In the genomic region with DNA sequence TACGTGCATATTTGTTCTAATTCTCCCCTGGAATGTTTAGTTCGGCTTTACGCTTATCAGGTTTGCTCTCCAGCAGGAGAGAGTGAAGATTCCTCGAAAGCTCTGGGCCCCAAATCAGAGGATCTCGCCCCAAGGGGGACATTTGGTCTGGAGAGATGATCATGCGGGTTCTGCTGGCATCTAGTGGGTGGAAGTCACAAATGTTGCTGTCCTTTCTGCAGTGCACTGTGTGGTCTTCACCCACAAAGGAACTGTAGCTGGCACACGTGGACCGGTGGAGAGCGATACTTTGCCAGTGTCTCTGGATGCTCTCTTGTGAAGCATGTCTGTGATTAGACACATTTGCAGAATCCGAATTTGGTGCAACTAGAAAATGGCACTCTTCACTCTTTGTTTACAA, we compare ENCODE assay signal across 9 mouse cellular contexts.
DNase-seq lines count a peak whose midpoint lies in the region; ATAC-seq and TF ChIP-seq lines count a peak whose summit lies in the region.
"Had no signal": no experiment of that assay in that cellular context is flagged by ENCODE, and none has a peak within 500 bp of the region (broad histone marks: within the 10 kb centered on the region; RNA-seq: fewer than 3 reads in every experiment).

No protein-coding gene starts in this region.

- no peak for DNase-seq in cerebellum, adult 2 months
- DNase-seq in cerebellum, adult 9-11 months: no peak
- DNase-seq in midbrain, embryonic 11.5 days (ENCODE audit: low spot score, missing footprints): no peak
- DNase-seq in midbrain, embryonic 10.5 days (ENCODE audit: low spot score): no peak
- no peak for DNase-seq in stomach, postnatal 0 days (ENCODE audit: low spot score)

- H3K9ac ChIP-seq in hindbrain, embryonic 13.5 days: no peak overlapping the region
- no peak overlapping the region for H3K9ac ChIP-seq in hindbrain, embryonic 12.5 days
- H3K9ac ChIP-seq in midbrain, embryonic 11.5 days (ENCODE audit: low read length): no peak overlapping the region
- H3K9ac ChIP-seq in stomach, postnatal 0 days (ENCODE audit: low read length): no peak overlapping the region
- H3K9ac ChIP-seq: midbrain, embryonic 12.5 days had no signal

- no peaks in the 10 kb centered on the region for H3K36me3 ChIP-seq in hindbrain, embryonic 13.5 days
- no peaks in the 10 kb centered on the region for H3K36me3 ChIP-seq in hindbrain, embryonic 12.5 days
- no peaks in the 10 kb centered on the region for H3K36me3 ChIP-seq in midbrain, embryonic 11.5 days (ENCODE audit: control insufficient read depth, insufficient read depth, low read length)
- H3K36me3 ChIP-seq in midbrain, embryonic 10.5 days: no peaks in the 10 kb centered on the region
- no peaks in the 10 kb centered on the region for H3K36me3 ChIP-seq in stomach, postnatal 0 days (ENCODE audit: control insufficient read depth, insufficient read depth, low read length)
- H3K36me3 ChIP-seq: midbrain, embryonic 12.5 days had no signal

- TF ChIP-seq EP300 in stomach, postnatal 0 days (optimal IDR thresholded peaks at IDR 0.05): no peak

- no peak overlapping the region for H3K27ac ChIP-seq in cerebellum, adult 2 months (ENCODE audit: insufficient read depth, low read length)
- H3K27ac ChIP-seq in hindbrain, embryonic 13.5 days: no peak overlapping the region
- no peak overlapping the region for H3K27ac ChIP-seq in hindbrain, embryonic 12.5 days
- H3K27ac ChIP-seq in midbrain, embryonic 11.5 days (ENCODE audit: low read depth, low read length): no peak overlapping the region
- no peak overlapping the region for H3K27ac ChIP-seq in midbrain, embryonic 10.5 days (replicated peaks)
- no peak overlapping the region for H3K27ac ChIP-seq in stomach, postnatal 0 days (replicated peaks)
- H3K27ac ChIP-seq: midbrain, embryonic 12.5 days had no signal

- WGBS in cerebellum, adult 2 months: 32% methylated on average over 10 of the region's 10 CpGs
- WGBS in hindbrain, embryonic 13.5 days: 76% methylated on average over 10 of the region's 10 CpGs
- 83% methylated on average over 10 of the region's 10 CpGs for WGBS in hindbrain, embryonic 12.5 days
- 84% methylated on average over 10 of the region's 10 CpGs for WGBS in midbrain, embryonic 11.5 days
- WGBS in midbrain, embryonic 10.5 days: 88% methylated on average over 10 of the region's 10 CpGs
- 71% methylated on average over 10 of the region's 10 CpGs for WGBS in stomach, postnatal 0 days

- no peak overlapping the region for H3K4me3 ChIP-seq in cerebellum, adult 2 months (replicated peaks; ENCODE audit: insufficient read depth, low read depth, low read length)
- no peak overlapping the region for H3K4me3 ChIP-seq in hindbrain, embryonic 13.5 days
- H3K4me3 ChIP-seq in hindbrain, embryonic 12.5 days: no peak overlapping the region
- no peak overlapping the region for H3K4me3 ChIP-seq in midbrain, embryonic 11.5 days (ENCODE audit: low read depth, low read length)
- no peak overlapping the region for H3K4me3 ChIP-seq in midbrain, embryonic 10.5 days
- H3K4me3 ChIP-seq in stomach, postnatal 0 days (ENCODE audit: low read depth, low read length): no peak overlapping the region
- H3K4me3 ChIP-seq: midbrain, embryonic 12.5 days had no signal

- H3K4me2 ChIP-seq in hindbrain, embryonic 13.5 days: peak overlapping the region; percentile 22; the same call in 1 of the 2 replicates
- H3K4me2 ChIP-seq in hindbrain, embryonic 12.5 days (replicated peaks): no peak overlapping the region
- H3K4me2 ChIP-seq in midbrain, embryonic 11.5 days: no peak overlapping the region
- no peak overlapping the region for H3K4me2 ChIP-seq in stomach, postnatal 0 days (replicated peaks; ENCODE audit: low read depth)
- H3K4me2 ChIP-seq: midbrain, embryonic 12.5 days had no signal

- no peaks in the 10 kb centered on the region for H3K9me3 ChIP-seq in hindbrain, embryonic 13.5 days
- no peaks in the 10 kb centered on the region for H3K9me3 ChIP-seq in hindbrain, embryonic 12.5 days (replicated peaks)
- no peaks in the 10 kb centered on the region for H3K9me3 ChIP-seq in midbrain, embryonic 11.5 days (ENCODE audit: control insufficient read depth, low read length)
- H3K9me3 ChIP-seq in midbrain, embryonic 10.5 days (replicated peaks): no peaks in the 10 kb centered on the region
- no peaks in the 10 kb centered on the region for H3K9me3 ChIP-seq in stomach, postnatal 0 days (ENCODE audit: control insufficient read depth, low read length)
- H3K9me3 ChIP-seq: midbrain, embryonic 12.5 days had no signal

- no peak for TF ChIP-seq POLR2A in cerebellum, adult 2 months (IDR thresholded peaks at IDR 0.05; ENCODE audit: borderline replicate concordance, insufficient read depth, low read length)

- no peaks in the 10 kb centered on the region; the same call in 1 of the 2 replicates for H3K27me3 ChIP-seq in cerebellum, adult 2 months (ENCODE audit: control insufficient read depth, insufficient read depth, low read length)
- no peaks in the 10 kb centered on the region for H3K27me3 ChIP-seq in hindbrain, embryonic 13.5 days
- H3K27me3 ChIP-seq in hindbrain, embryonic 12.5 days: no peaks in the 10 kb centered on the region
- no peaks in the 10 kb centered on the region for H3K27me3 ChIP-seq in midbrain, embryonic 11.5 days (ENCODE audit: control insufficient read depth, insufficient read depth, low read length)
- H3K27me3 ChIP-seq in midbrain, embryonic 10.5 days (ENCODE audit: low read depth, poor library complexity, severe bottlenecking): no peaks in the 10 kb centered on the region
- no peaks in the 10 kb centered on the region for H3K27me3 ChIP-seq in stomach, postnatal 0 days (ENCODE audit: control insufficient read depth, insufficient read depth, low read length)
- H3K27me3 ChIP-seq: midbrain, embryonic 12.5 days had no signal

- H3K4me1 ChIP-seq in cerebellum, adult 2 months (ENCODE audit: control insufficient read depth, insufficient read depth, low read length): no peaks in the 10 kb centered on the region
- peaks cover 28% of the 10 kb centered on the region for H3K4me1 ChIP-seq in hindbrain, embryonic 13.5 days (replicated peaks)
- peaks cover 18% of the 10 kb centered on the region for H3K4me1 ChIP-seq in hindbrain, embryonic 12.5 days
- no peaks in the 10 kb centered on the region for H3K4me1 ChIP-seq in midbrain, embryonic 11.5 days (ENCODE audit: control insufficient read depth, insufficient read depth, low read length)
- peaks cover 28% of the 10 kb centered on the region for H3K4me1 ChIP-seq in midbrain, embryonic 10.5 days
- H3K4me1 ChIP-seq in stomach, postnatal 0 days (replicated peaks; ENCODE audit: control insufficient read depth, insufficient read depth): no peaks in the 10 kb centered on the region

- TF ChIP-seq CTCF in cerebellum, adult 2 months (IDR thresholded peaks at IDR 0.05; ENCODE audit: borderline replicate concordance, insufficient read depth, low read depth, low read length): peak; percentile 50; the same call in 1 of the 2 replicates
- TF ChIP-seq CTCF in stomach, postnatal 0 days (IDR thresholded peaks at IDR 0.05; ENCODE audit: low read depth): peak; percentile 53

- no peak for ATAC-seq in hindbrain, embryonic 13.5 days (ENCODE audit: low FRiP score)
- no peak for ATAC-seq in hindbrain, embryonic 12.5 days (ENCODE audit: low FRiP score)
- 0 out of 2 replicates have a peak, but pooled peaks have one; percentile 44 for ATAC-seq in midbrain, embryonic 11.5 days (ENCODE audit: low FRiP score)
- no peak for ATAC-seq in stomach, postnatal 0 days (ENCODE audit: low FRiP score, low TSS enrichment)
- no peak for ATAC-seq in monocyte, adult 5-6 weeks (replicated peaks; ENCODE audit: insufficient number of reproducible peaks, low FRiP score, low TSS enrichment, poor library complexity, severe bottlenecking)
